Mouse (Mus musculus): ENCODE measurements around the gene Tnfsf14. TPM values are rescaled to one million over a fixed set of nuclear protein-coding genes. Genes with fewer than 3 reads are reported as not detected.

Tnfsf14 gene
- 0.06 and 0.21 TPM in 2 replicates for polyA plus RNA-seq (2016; fragmentation: Nextera tagmentation; extraction: Ambion mirVana)

- no peaks in the 10 kb centered on the region for H3K36me3 ChIP-seq
- H3K27ac ChIP-seq (replicated peaks), result no peak within 1 kb of the TSS
- no peaks in the 10 kb centered on the region for H3K4me1 ChIP-seq
- WGBS, result 87% methylated on average over 11 of the region's 11 CpGs
- H3K4me3 ChIP-seq, result no peak within 1 kb of the TSS
- H3K9me3 ChIP-seq (replicated peaks), result no peaks in the 10 kb centered on the region
- no peak for DNase-seq (ENCODE audit: low spot score)
- H3K27me3 ChIP-seq (ENCODE audit: low read depth, poor library complexity, severe bottlenecking), result no peaks in the 10 kb centered on the region
Measured at GRCm38 (mm10) chr17:57194041-57194507, at the start of gene Tnfsf14. Gene Tnfsf14 (minus strand): TSS chr17:57194177.

GRCm38 (mm10) chr17:57237181-57237580 is 43.2 kb upstream of the Tnfsf14 start:
- no peaks in the 10 kb centered on the region for H3K9me3 ChIP-seq (replicated peaks)
- H3K4me1 ChIP-seq, result no peaks in the 10 kb centered on the region
- H3K27ac ChIP-seq (replicated peaks), result no peak overlapping the region
- WGBS, result 91% methylated on average over 9 of the region's 9 CpGs
- H3K4me3 ChIP-seq, result no peak overlapping the region
- DNase-seq (ENCODE audit: low spot score), result no peak
- peaks cover 46% of the 10 kb centered on the region for H3K36me3 ChIP-seq
- H3K27me3 ChIP-seq (ENCODE audit: low read depth, poor library complexity, severe bottlenecking), result no peaks in the 10 kb centered on the region

GRCm38 (mm10) chr17:57235803-57236202 is 41.8 kb upstream of the Tnfsf14 start:
- Histone ChIP-seq H3K4me3 (no peak overlapping the region), H3K36me3 (peaks cover 38% of the 10 kb centered on the region), H3K27ac (replicated peaks) (no peak overlapping the region), H3K4me1 (no peaks in the 10 kb centered on the region), H3K9me3 (replicated peaks) (no peaks in the 10 kb centered on the region), H3K27me3 (ENCODE audit: low read depth, poor library complexity, severe bottlenecking) (no peaks in the 10 kb centered on the region)
- DNase-seq (ENCODE audit: low spot score), result no peak
- 89% methylated on average over 5 of the region's 5 CpGs for WGBS

GRCm38 (mm10) chr17:57234254-57234928 is 40.4 kb upstream of the Tnfsf14 start:
- Histone ChIP-seq H3K27ac (replicated peaks) (no peak overlapping the region), H3K9me3 (replicated peaks) (no peaks in the 10 kb centered on the region), H3K4me1 (no peaks in the 10 kb centered on the region), H3K4me3 (no peak overlapping the region), H3K27me3 (ENCODE audit: low read depth, poor library complexity, severe bottlenecking) (no peaks in the 10 kb centered on the region), H3K36me3 (peaks cover 38% of the 10 kb centered on the region)
- no peak for DNase-seq (ENCODE audit: low spot score)
- WGBS, result 80% methylated on average over 12 of the region's 12 CpGs

GRCm38 (mm10) chr17:57233038-57233437 is 39.1 kb upstream of the Tnfsf14 start:
- Histone ChIP-seq H3K9me3 (replicated peaks) (no peaks in the 10 kb centered on the region), H3K36me3 (peaks cover 37% of the 10 kb centered on the region), H3K27ac (replicated peaks) (no peak overlapping the region), H3K27me3 (ENCODE audit: low read depth, poor library complexity, severe bottlenecking) (no peaks in the 10 kb centered on the region), H3K4me3 (no peak overlapping the region), H3K4me1 (no peaks in the 10 kb centered on the region)
- WGBS, result 65% methylated on average over 7 of the region's 7 CpGs
- no peak for DNase-seq (ENCODE audit: low spot score)

- no peak for DNase-seq (ENCODE audit: low spot score)
- Histone ChIP-seq H3K36me3 (peaks cover 29% of the 10 kb centered on the region), H3K9me3 (replicated peaks) (no peaks in the 10 kb centered on the region), H3K4me3 (no peak overlapping the region), H3K27ac (replicated peaks) (no peak overlapping the region), H3K4me1 (no peaks in the 10 kb centered on the region), H3K27me3 (ENCODE audit: low read depth, poor library complexity, severe bottlenecking) (no peaks in the 10 kb centered on the region)
- WGBS, result 83% methylated on average over 1 of the region's 1 CpGs
Measured at GRCm38 (mm10) chr17:57232200-57232599, 38.2 kb upstream of the Tnfsf14 start.

GRCm38 (mm10) chr17:57231321-57231771 is 37.4 kb upstream of the Tnfsf14 start:
- Histone ChIP-seq H3K4me1 (no peaks in the 10 kb centered on the region), H3K9me3 (replicated peaks) (no peaks in the 10 kb centered on the region), H3K4me3 (no peak overlapping the region), H3K27me3 (ENCODE audit: low read depth, poor library complexity, severe bottlenecking) (no peaks in the 10 kb centered on the region), H3K36me3 (peaks cover 20% of the 10 kb centered on the region), H3K27ac (replicated peaks) (no peak overlapping the region)
- no peak for DNase-seq (ENCODE audit: low spot score)

GRCm38 (mm10) chr17:57230728-57231125 is 36.8 kb upstream of the Tnfsf14 start:
- Histone ChIP-seq H3K4me1 (no peaks in the 10 kb centered on the region), H3K27me3 (ENCODE audit: low read depth, poor library complexity, severe bottlenecking) (no peaks in the 10 kb centered on the region), H3K27ac (replicated peaks) (no peak overlapping the region), H3K4me3 (no peak overlapping the region), H3K9me3 (replicated peaks) (no peaks in the 10 kb centered on the region), H3K36me3 (peaks cover 14% of the 10 kb centered on the region)
- no peak for DNase-seq (ENCODE audit: low spot score)
- 74% methylated on average over 6 of the region's 6 CpGs for WGBS

- no peak overlapping the region for H3K27ac ChIP-seq (replicated peaks)
Measured at GRCm38 (mm10) chr17:57229851-57230727, 36.1 kb upstream of the Tnfsf14 start.

GRCm38 (mm10) chr17:57228873-57229272 is 34.9 kb upstream of the Tnfsf14 start:
- Histone ChIP-seq H3K36me3 (no peaks in the 10 kb centered on the region), H3K4me3 (no peak overlapping the region), H3K9me3 (replicated peaks) (no peaks in the 10 kb centered on the region), H3K27ac (replicated peaks) (no peak overlapping the region), H3K4me1 (no peaks in the 10 kb centered on the region), H3K27me3 (ENCODE audit: low read depth, poor library complexity, severe bottlenecking) (peaks cover under 1% of the 10 kb centered on the region; the same call in 1 of the 2 replicates)
- DNase-seq (ENCODE audit: low spot score), result no peak
- whole genome bisulfite sequencing, result 82% methylated on average over 3 of the region's 3 CpGs

More at GRCm38 (mm10) chr17:57229851-57230727, 36.1 kb upstream of the Tnfsf14 start:
- no peaks in the 10 kb centered on the region for H3K9me3 ChIP-seq (replicated peaks)
- no peaks in the 10 kb centered on the region for H3K4me1 ChIP-seq
- H3K27me3 ChIP-seq (ENCODE audit: low read depth, poor library complexity, severe bottlenecking), result no peaks in the 10 kb centered on the region
- WGBS, result 82% methylated on average over 15 of the region's 15 CpGs
- peaks cover 9% of the 10 kb centered on the region for H3K36me3 ChIP-seq
- H3K4me3 ChIP-seq, result no peak overlapping the region
- no peak for DNase-seq (ENCODE audit: low spot score)

- Histone ChIP-seq H3K4me3 (no peak within 1 kb of the TSS), H3K27ac (replicated peaks) (no peak within 1 kb of the TSS), H3K4me1 (no peaks in the 10 kb centered on the region), H3K36me3 (no peaks in the 10 kb centered on the region), H3K9me3 (replicated peaks) (no peaks in the 10 kb centered on the region), H3K27me3 (ENCODE audit: low read depth, poor library complexity, severe bottlenecking) (peaks cover 3% of the 10 kb centered on the region; the same call in 1 of the 2 replicates)
- WGBS, result 88% methylated on average over 3 of the region's 3 CpGs
- no peak for DNase-seq (ENCODE audit: low spot score)
Measured at GRCm38 (mm10) chr17:57228014-57228413, 34.0 kb upstream of the Tnfsf14 start, which contains the start of gene C3. Gene C3 (minus strand): TSS chr17:57228136.

- Histone ChIP-seq H3K4me1 (no peaks in the 10 kb centered on the region), H3K27me3 (ENCODE audit: low read depth, poor library complexity, severe bottlenecking) (peaks cover 3% of the 10 kb centered on the region; the same call in 1 of the 2 replicates), H3K9me3 (replicated peaks) (no peaks in the 10 kb centered on the region), H3K4me3 (no peak overlapping the region), H3K36me3 (no peaks in the 10 kb centered on the region), H3K27ac (replicated peaks) (no peak overlapping the region)
- DNase-seq (ENCODE audit: low spot score), result no peak
- WGBS, result 85% methylated on average over 2 of the region's 2 CpGs
Measured at GRCm38 (mm10) chr17:57227468-57227867, 33.5 kb upstream of the Tnfsf14 start.
